Mouse (Mus musculus) embryonic facial prominence, embryonic 14.5 days (tissue): ENCODE data around the gene Cmip. TPM values are rescaled to one million over a fixed set of nuclear protein-coding genes. Genes with fewer than 3 reads are reported as not detected.
"Not testable (repeated sequence)": the region's sequence is repeated elsewhere in the genome, so short reads cannot be mapped to it uniquely, and the experiment has no call there.

Experiments used
- ATAC-seq: fragments of 200-750 bp; cut with Nextera tagmentation; 2 replicates; pipeline ENCODE4 v1.8.0; 2017; ENCODE audit warnings: low read depth, moderate number of reproducible peaks, moderate TSS enrichment
- DNase-seq: peaks from one replicate; pipeline ENCODE4 v3.0.0-alpha.2; 2015; ENCODE audit warnings: low spot score
- H3K27ac ChIP-seq: fragments of 300-500 bp; sonication (generic); replicated peaks from 2 replicates; pipeline ENCODE4 v1.5.1; 2014; ENCODE audit warnings: low read depth, mild to moderate bottlenecking, low read length, moderate library complexity
- H3K27me3 ChIP-seq: fragments of 300-500 bp; sonication (generic); replicated peaks from 2 replicates; pipeline ENCODE4 v1.6.1; 2014; ENCODE audit warnings: low read length; ENCODE audit not compliant: control insufficient read depth, insufficient read depth
- H3K36me3 ChIP-seq: fragments of 300-500 bp; sonication (generic); 2 replicates; pipeline ENCODE4 v1.6.1; 2014; ENCODE audit warnings: low read length, mixed read lengths; ENCODE audit not compliant: control insufficient read depth, insufficient read depth
- H3K4me1 ChIP-seq: fragments of 300-500 bp; sonication (generic); 2 replicates; pipeline ENCODE4 v1.6.1; 2014; ENCODE audit warnings: antibody characterized with exemption, low read length; ENCODE audit not compliant: control insufficient read depth, insufficient read depth
- H3K4me2 ChIP-seq: fragments of 300-500 bp; sonication (generic); 2 replicates; pipeline ENCODE4 v1.6.1; 2014; ENCODE audit warnings: low read depth, mild to moderate bottlenecking, low read length, moderate library complexity, mixed read lengths
- H3K4me3 ChIP-seq: fragments of 300-500 bp; sonication (generic); 2 replicates; pipeline ENCODE4 v1.5.1; 2014; ENCODE audit warnings: low read depth, mild to moderate bottlenecking, low read length
- H3K9ac ChIP-seq: fragments of 300-500 bp; sonication (generic); 2 replicates; pipeline ENCODE4 v1.6.1; 2014; ENCODE audit warnings: low read depth, mild to moderate bottlenecking, low read length, moderate library complexity, mixed read lengths
- H3K9me3 ChIP-seq: fragments of 300-500 bp; sonication (generic); 2 replicates; pipeline ENCODE4 v1.6.1; 2016; ENCODE audit warnings: low read length; ENCODE audit not compliant: control insufficient read depth
- WGBS: fragments of 180-500 bp; shearing (Covaris S2); extraction: QIAGEN DNeasy Blood & Tissue Kit; methylation state at CpG from one replicate; pipeline ENCODE4 v1.1.7; 2014; 5-methylcytosine and 5-hydroxymethylcytosine counted together
- polyA plus RNA-seq: library from polyadenylated mRNA; unstranded; fragments of >200 nt; fragmentation: Nextera tagmentation; extraction: Ambion mirVana; gene quantifications from 2 replicates; pipeline ENCODE4 v1.2.1, GENCODE M21; 2014

Gene Cmip
- polyA plus RNA-seq, 1 experiment from 2014 or later = 27.7 TPM

DNA sequence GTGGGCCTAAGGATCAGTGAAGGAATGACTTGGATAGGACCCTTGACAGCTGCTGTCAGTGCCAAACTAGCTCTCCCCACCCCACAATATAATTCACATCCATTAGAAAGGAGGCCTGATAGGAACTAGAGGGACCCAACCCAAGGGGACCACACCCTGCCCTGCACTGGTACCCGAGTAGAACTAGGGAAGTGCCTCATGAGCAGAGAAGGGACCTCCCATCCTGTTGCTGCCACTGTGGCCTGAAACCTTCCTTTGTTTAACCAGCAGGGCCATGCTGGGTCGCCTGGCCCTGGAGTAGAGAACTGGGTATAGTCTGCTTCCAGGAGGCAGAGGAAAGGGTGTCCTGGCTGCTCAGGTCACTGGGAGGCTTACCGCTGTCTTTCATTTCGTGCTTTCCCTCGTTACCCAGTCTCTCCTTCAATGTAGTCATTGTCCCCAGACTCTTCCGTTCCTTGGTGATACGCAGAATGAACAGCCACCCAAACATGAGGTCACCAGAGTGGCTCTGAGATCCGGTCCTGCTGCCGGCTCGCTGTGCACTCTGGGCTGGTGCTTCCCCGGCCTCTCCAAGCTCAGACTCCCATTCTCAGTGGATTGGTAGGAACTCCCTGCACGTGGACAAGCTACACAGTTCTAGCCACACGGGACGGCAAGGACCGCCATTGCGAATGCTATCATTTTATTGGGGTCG is 164.1 kb downstream of the Cmip start:
- no peaks in the 10 kb centered on the region for H3K27me3 ChIP-seq
- no peak overlapping the region for H3K4me3 ChIP-seq
- no peak overlapping the region for H3K9ac ChIP-seq
- H3K4me2 ChIP-seq = no peak overlapping the region
- ATAC-seq (no peak), DNase-seq (no peak)
- WGBS = 74% methylated on average over 17 of the region's 17 CpGs
- no peaks in the 10 kb centered on the region for H3K9me3 ChIP-seq
- H3K36me3 ChIP-seq = peaks cover 35% of the 10 kb centered on the region
- no peak overlapping the region for H3K27ac ChIP-seq
- H3K4me1 ChIP-seq = no peaks in the 10 kb centered on the region

DNA sequence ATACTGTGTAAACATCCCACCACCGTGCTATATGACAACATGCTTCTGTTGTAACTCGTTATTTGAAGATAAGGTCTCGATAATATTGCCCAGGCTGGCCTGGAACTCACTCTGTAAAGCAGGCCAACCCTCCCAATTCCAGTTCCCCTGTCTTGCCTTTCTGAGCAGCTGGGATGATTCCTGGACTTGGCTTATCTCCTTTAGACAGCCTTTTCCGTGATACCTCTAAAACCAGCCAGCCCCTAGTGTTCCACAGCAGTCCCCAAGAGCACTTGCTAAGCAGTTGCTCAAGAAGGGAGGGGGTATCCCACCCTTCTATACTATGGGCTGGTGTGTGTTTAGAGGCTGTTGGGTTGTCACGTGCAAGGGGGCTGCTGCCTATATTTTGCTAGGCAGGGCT is 165.0 kb downstream of the Cmip start:
- Histone ChIP-seq H3K4me2 (no peak overlapping the region), H3K27ac (no peak overlapping the region), H3K36me3 (peaks cover 33% of the 10 kb centered on the region), H3K9ac (no peak overlapping the region), H3K9me3 (no peaks in the 10 kb centered on the region), H3K4me1 (no peaks in the 10 kb centered on the region), H3K27me3 (no peaks in the 10 kb centered on the region), H3K4me3 (no peak overlapping the region)
- WGBS = 70% methylated on average over 5 of the region's 5 CpGs
- no peak for ATAC-seq
- DNase-seq = no peak

DNA sequence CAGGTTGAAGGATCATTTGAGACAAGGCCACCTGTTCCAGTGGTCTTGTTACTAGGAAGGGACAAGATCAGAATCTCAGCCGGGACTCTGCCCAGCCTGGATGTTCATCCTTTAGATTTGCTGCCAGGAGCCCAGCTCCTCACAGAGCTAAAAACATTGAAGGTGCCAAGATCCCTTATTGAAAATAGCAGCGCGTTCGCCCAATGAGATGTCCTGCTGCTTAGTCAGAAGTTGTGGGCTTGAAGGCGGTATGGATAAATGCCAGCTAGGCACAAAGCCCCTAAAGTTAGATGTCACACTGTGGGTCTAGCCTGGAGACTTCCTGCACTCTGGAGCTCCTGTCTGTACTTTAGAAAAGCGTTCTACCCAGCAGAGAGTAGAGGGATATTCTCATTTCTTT is 165.5 kb downstream of the Cmip start:
- 90% methylated on average over 6 of the region's 6 CpGs for WGBS
- no peak overlapping the region for H3K4me3 ChIP-seq
- DNase-seq = no peak

DNA sequence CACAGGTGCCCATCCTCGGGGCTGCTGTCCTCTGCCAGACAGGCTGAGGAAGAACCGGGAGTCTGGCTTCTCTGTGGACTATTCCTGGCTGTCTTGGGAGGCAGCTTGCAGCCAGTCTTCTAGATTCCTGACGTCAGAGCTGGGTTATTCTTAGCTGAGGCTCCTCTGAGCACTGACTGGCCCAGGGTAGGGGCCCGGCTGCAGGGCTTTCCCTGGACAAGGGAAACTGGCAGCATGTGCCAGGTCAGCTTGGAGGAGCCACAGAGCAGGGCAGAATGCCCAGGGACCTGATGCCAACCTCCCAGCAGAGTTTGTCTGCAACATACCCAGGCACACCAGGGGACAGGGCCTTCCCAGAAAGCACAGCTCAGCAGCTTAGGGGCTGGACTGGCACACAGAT is 166.2 kb downstream of the Cmip start:
- H3K36me3 ChIP-seq = peaks cover 32% of the 10 kb centered on the region
- H3K4me2 ChIP-seq = no peak overlapping the region
- H3K9ac ChIP-seq = no peak overlapping the region
- H3K4me3 ChIP-seq = no peak overlapping the region
- H3K27ac ChIP-seq = no peak overlapping the region
- no peaks in the 10 kb centered on the region for H3K4me1 ChIP-seq
- WGBS = 66% methylated on average over 3 of the region's 4 CpGs
- no peaks in the 10 kb centered on the region for H3K9me3 ChIP-seq
- ATAC-seq (no peak), DNase-seq (no peak)
- no peaks in the 10 kb centered on the region for H3K27me3 ChIP-seq

More for the DNA sequence above, 165.5 kb downstream of the Cmip start:
- Histone ChIP-seq H3K9me3 (no peaks in the 10 kb centered on the region), H3K27ac (no peak overlapping the region), H3K4me2 (no peak overlapping the region), H3K27me3 (no peaks in the 10 kb centered on the region), H3K9ac (no peak overlapping the region), H3K36me3 (peaks cover 33% of the 10 kb centered on the region), H3K4me1 (no peaks in the 10 kb centered on the region)
- no peak for ATAC-seq

DNA sequence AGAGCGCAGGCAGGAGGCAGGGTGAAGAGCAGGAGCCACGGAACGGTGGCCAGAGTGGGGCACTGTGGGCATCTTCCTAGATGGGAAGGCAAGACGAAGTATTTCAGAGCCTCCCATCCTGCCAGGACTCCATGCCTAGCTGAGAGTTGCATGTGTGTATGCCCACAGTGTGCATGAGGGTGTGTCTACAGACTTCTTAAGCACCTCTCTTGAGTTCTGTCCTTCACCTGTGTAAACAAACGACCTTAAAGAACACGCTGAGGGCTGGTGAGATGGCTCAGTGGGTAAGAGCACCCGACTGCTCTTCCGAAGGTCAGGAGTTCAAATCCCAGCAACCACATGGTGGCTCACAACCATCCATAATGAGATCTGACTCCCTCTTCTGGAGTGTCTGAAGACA is 171.0 kb downstream of the Cmip start:
- not testable (repeated sequence) for ATAC-seq, H3K4me3 ChIP-seq, H3K4me1 ChIP-seq, H3K9ac ChIP-seq, H3K9me3 ChIP-seq, H3K27ac ChIP-seq, H3K4me2 ChIP-seq, H3K27me3 ChIP-seq, DNase-seq
- peaks cover 62% of the 10 kb centered on the region for H3K36me3 ChIP-seq
- WGBS = 90% methylated on average over 8 of the region's 8 CpGs

DNA sequence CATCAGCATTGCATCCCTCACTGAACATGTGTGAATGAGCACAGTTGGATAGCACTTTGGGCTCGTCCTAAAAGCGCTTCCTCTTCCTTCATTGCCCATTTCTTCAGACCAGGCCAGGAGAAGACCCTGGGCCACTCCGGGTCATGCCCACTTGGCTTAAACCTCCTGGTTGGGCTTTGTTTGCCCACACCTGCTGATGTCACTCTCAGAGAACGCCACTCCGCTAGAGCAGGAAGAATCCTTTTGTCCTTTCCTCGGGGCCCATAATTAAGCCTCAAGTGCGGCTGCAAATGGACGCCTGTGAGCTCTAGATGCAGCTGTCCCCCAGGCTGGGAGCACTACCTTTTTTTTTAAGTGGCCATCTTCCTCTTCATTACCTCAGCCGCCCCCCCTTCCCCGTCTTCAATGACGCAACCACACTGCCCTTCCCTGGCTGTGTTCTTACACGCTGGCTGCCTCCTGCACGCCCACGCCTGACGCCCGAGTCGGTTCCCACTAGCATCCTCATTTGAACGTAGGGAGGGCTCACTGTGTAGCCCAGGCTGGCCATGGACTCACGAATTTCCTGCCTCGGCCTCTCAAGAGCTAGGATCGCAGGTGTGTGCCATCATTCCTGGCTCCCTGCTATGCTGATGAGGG is 171.8 kb downstream of the Cmip start:
- Histone ChIP-seq H3K27me3 (no peaks in the 10 kb centered on the region), H3K9me3 (no peaks in the 10 kb centered on the region), H3K27ac (no peak overlapping the region), H3K4me3 (no peak overlapping the region), H3K4me2 (no peak overlapping the region), H3K4me1 (no peaks in the 10 kb centered on the region), H3K36me3 (peaks cover 60% of the 10 kb centered on the region), H3K9ac (no peak overlapping the region)
- ATAC-seq = no peak; the same call in 1 of the 2 replicates
- peak; percentile 51 for DNase-seq
- 68% methylated on average over 21 of the region's 21 CpGs for WGBS

DNA sequence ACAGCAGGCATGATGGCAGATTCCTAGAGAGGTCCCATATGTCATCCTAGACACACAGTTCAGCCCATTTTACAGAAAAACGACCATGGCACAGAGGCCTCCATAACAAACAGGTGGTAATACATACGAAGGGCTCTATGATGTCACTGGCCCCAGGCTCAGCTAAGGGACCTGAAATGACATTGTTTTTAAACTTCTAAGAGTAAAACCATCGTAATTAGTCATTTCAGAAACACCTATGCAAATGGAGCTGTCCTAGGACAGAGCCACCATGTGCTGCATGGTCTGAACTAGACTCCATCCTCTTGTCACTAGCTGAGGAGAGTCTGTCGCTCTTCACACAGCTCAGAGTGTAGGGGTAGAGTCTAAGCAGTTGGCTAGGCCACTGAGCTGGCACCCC is 173.8 kb downstream of the Cmip start:
- ATAC-seq (no peak), DNase-seq (no peak)
- Histone ChIP-seq H3K36me3 (peaks cover 73% of the 10 kb centered on the region), H3K4me1 (no peaks in the 10 kb centered on the region), H3K27me3 (no peaks in the 10 kb centered on the region), H3K9ac (no peak overlapping the region), H3K27ac (no peak overlapping the region), H3K4me2 (no peak overlapping the region), H3K9me3 (no peaks in the 10 kb centered on the region), H3K4me3 (no peak overlapping the region)
- WGBS = 87% methylated on average over 4 of the region's 4 CpGs

DNA sequence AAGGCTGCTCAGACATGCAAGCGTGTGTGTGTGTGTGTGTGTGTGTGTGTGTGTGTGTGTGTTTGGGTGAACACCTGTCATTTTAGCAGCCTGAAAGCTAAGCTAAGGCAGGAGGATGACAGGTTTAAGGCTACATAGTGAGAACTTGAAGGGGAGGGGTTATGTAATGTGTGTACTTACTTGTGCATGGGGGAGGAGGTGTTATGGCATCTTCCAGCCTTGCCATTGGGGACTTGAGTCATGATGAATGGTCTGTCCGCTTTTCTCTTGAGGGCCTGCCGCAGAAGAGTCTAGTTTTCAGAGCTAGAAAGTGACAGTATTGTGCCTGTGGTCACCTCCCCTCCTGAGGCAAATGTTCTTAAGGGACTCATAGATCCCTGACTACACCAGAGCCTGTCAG is 174.7 kb downstream of the Cmip start:
- Histone ChIP-seq H3K4me3 (no peak overlapping the region), H3K27ac (no peak overlapping the region), H3K4me1 (no peaks in the 10 kb centered on the region), H3K4me2 (no peak overlapping the region), H3K36me3 (peaks cover 76% of the 10 kb centered on the region), H3K9me3 (no peaks in the 10 kb centered on the region), H3K9ac (no peak overlapping the region), H3K27me3 (no peaks in the 10 kb centered on the region)
- DNase-seq = no peak
- WGBS = 89% methylated on average over 3 of the region's 3 CpGs
- no peak for ATAC-seq

DNA sequence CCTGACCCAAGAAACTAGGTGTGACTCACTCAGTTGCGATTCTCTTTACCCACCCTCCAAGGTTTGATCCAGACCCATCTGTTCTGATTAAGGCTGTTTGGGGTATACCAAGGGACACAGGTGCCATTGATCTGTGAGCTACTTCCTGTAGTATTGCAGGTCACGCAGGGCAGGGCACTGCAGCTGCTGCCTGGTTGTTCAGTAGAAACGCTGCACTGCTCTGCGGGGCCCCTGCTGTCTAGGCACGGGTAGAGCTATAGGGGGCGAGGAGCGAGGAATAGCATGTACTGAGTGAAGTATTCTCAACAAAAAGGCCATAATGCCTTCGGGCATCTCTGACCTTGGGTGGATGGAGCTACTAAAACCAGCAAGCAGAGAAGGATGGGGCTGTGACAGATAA is 175.2 kb downstream of the Cmip start:
- Histone ChIP-seq H3K36me3 (peaks cover 76% of the 10 kb centered on the region), H3K4me3 (no peak overlapping the region)

More for the DNA sequence above, 175.2 kb downstream of the Cmip start:
- 84% methylated on average over 8 of the region's 8 CpGs for WGBS
- H3K4me2 ChIP-seq = no peak overlapping the region
- no peak for DNase-seq
- no peaks in the 10 kb centered on the region for H3K9me3 ChIP-seq
- no peak overlapping the region for H3K9ac ChIP-seq
- no peak overlapping the region for H3K27ac ChIP-seq
- no peak for ATAC-seq
- H3K4me1 ChIP-seq = no peaks in the 10 kb centered on the region
- H3K27me3 ChIP-seq = no peaks in the 10 kb centered on the region
